Mouse (Mus musculus): Measurements from ENCODE around the gene Cttnbp2nl. TPM values are rescaled to one million over a fixed set of nuclear protein-coding genes. Genes with fewer than 3 reads are reported as not detected.

The Cttnbp2nl gene
- 1 to 10 TPM; 4.1 to 4.4 TPM for total RNA-seq (2021)
- long read RNA-seq, experiment 1, full-length matches to known transcripts = 1 of 5 reads
- long read RNA-seq, experiment 1, partial matches to known transcripts = 0 of 5 reads
- long read RNA-seq, experiment 1, other reads (novel, unspliced or antisense) = 4 of 5 reads
- long read RNA-seq, experiment 2, full-length matches to known transcripts = 2 of 6 reads
- long read RNA-seq, experiment 2, partial matches to known transcripts = 0 of 6 reads
- long read RNA-seq, experiment 2, other reads (novel, unspliced or antisense) = 4 of 6 reads

DNA sequence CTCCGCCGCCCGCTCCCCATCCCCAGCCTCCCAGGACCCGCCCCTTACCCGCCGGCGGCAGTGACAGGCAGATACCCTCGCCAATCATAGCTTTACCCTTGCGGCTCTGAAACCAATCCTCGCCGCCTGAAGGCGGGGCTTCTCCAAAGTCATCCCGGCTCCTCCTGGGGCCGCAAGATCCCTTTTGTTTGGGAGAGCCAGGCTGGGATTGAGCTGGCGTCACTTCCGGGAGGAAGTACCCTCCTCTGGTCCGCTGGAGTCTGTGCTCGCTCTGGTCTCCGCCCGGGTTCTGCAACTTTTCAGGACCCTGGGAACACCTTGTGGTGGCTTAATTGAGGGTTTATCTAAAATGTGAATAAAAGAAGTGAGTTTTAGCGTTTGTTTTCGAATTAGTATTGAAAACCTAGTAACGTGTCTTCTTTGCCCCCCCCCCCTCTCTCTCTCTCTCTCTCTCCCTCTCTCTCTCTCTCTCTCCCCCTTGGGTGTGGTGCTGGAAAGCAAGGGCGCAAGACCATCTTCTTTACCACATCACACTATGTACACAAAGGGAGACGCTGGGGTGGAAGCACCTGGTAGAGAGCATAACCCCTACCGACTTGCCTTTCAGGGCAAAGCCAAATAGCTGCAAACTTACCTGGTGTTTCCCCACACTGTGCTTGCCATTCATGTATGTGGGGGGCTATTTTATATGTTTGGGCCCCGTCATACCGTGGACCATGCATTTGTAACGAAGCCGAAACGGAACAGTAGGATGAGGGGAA lies at the start of gene Cttnbp2nl:
Gene Cttnbp2nl (minus strand): TSS at position 210 of the 761 bp plus-strand sequence.
- peak; percentile 97 to 99 for DNase-seq
- intact Hi-C loops (cut with DNase I) = loop anchor here (10.0 kb wide), 1 partner anchor 268 kb away; the partner anchor contains the start of genes Fam19a3, Ppm1j and Rhoc

DNA sequence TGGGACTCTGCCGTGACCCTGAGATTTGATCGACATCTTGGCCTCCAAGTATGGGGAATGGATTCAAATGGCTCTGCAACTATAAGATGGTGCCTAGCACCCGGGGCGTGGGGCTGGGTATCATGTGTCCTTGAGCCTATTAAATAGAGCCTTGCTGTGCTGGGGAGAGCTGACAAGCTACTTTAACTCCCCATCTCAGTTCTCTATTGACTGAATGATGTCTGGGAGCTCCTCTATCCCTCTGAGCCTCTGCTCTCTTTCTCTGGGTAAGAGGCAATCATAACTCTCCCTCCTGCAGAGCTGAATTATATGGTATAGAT lies 47.3 kb upstream of the Cttnbp2nl start:
- DNase-seq = no peak
- intact Hi-C loops (cut with DNase I) = no loop called here

DNA sequence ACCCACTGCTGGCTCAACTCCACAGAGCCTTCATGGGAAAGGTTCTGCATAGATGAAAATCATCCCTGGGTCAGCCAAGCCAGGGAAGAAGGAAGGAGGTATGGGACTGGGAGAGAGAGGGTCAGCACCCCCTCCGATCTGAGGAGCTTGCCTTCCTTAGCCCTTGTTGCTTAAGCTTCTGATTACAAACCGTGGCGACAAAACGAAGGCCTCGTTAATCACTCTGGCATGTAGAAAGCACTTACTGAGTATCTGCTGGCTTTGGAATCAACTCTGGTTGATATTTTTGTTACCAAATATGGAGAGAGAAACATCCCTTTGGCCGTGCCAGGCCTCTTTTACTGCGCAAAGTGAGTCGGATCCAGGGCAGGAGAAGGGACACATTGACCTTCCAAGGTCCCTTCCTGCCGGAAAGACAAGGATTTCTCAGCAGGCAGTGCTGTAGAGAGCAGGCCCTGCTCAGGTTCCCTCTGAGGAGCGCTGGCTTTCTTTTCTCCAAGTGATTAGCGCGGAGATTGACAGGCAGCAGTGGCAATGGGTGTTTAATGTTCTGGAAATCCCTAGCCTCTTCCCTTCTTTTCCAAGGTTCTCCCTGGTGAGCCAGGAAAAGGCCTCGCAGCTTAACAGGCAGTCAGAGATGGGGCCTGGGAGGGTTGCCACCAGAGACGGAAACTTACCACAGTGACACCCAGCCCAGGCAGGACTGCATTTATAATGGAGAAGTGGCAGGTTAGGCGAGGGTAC lies 46.8 kb upstream of the Cttnbp2nl start:
- intact Hi-C loops (cut with DNase I) = no loop called here
- no peak for DNase-seq

DNA sequence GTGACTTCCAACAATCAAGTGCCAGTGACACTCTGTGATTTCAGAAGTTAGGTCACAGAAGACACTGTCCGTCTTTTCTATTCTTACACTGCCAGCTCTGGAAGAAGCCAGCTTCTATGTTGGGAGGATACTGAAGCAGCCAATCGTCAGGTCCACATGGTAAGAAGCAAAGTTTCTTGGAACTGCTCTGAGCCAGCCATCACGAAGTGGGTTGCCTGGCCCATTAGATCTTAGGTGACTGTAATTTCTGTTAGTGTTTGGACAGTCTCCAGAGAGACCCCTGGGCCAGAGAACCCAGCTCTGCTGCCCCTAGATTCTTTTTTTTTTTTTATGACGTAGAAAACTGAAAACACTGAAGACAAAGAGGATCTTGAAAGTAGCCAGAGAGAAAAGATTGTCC lies 44.6 kb upstream of the Cttnbp2nl start:
- intact Hi-C loops (cut with DNase I) = no loop called here

DNA sequence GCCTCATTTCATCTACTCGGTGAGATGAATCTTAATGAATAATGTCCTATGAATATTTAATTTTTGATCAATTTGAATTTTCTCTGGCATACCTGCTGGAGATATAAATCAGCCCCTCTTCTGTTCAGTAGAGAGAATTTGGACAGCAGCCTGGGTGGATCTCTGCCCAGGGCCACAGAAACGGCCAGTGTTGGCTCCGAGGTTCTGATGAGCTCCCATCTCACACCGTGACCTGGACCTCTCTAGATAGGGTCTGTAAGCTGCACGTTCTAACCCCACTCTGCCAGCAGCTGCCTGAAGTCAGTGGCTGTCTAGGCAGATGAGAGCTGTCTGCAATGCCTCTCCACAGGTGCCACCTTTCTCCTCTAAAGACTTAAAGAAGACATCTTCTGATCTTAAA lies 42.1 kb upstream of the Cttnbp2nl start:
- intact Hi-C loops (cut with DNase I) = no loop called here

More for the DNA sequence above, 44.6 kb upstream of the Cttnbp2nl start:
- DNase-seq = no peak

DNA sequence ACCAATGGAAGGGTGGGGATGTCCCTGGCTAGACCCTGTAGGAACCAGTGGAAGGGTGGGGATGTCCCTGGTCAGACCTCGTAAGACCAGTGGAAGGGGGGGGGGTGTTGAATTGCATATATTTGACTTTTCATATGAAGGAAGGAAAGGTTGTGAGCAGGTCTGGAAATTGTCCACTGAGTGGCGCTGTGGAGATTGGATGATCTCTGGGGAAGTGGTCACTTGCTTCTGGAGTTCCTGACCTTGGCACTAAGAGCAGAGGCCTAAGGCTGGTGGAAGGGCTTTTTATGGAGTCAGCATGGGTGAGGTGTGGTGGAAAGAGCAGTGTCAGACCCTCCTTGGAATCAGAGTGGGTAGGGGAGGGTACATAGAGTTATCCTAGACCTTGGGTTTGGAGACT lies 41.5 kb upstream of the Cttnbp2nl start:
- no peak for DNase-seq
- intact Hi-C loops (cut with DNase I) = loop anchor here (5.0 kb wide), 1 partner anchor 73 kb away; no protein-coding TSS in a partner anchor

More for the DNA sequence above, 42.1 kb upstream of the Cttnbp2nl start:
- no peak for DNase-seq

DNA sequence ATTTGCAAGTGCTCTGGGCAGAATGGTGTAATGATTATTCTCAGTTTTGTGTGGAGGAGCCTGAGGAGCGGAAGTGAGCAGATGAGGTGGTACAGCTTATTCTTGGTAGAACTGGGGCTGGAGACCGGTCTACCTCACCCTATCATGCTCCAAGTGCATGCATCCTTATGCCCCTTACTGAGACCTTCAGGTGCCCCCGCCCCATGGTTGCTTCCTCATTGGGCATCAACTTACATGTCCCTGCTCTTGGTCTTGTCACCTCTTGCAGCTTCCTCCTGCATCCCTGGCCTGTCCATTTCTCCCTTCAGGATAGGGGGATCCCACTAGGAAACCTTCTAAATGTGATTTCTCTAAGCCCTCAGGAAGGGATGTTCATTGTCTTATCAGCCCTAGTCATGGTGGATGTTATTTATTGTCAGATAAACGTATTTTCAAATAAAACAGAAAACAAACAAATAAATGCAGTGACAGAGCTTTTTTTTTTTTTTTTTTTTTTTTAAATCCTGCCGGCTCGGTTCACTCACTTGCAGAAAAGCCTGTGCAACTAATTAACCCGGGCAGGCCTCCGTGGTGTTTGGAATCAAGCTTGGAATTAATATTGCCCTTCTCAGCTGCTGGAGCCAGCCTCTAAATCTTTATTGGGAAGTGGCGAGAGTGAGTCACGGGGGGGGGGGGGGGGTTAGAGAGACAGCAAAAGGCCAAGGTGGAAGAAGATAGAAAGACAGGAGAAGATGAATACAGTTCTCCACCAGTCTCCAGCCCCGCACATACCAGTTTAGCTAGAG lies 40.0 kb upstream of the Cttnbp2nl start:
- no peak for DNase-seq
- intact Hi-C loops (cut with DNase I) = loop anchor here (5.0 kb wide), 1 partner anchor 74 kb away; no protein-coding TSS in a partner anchor

DNA sequence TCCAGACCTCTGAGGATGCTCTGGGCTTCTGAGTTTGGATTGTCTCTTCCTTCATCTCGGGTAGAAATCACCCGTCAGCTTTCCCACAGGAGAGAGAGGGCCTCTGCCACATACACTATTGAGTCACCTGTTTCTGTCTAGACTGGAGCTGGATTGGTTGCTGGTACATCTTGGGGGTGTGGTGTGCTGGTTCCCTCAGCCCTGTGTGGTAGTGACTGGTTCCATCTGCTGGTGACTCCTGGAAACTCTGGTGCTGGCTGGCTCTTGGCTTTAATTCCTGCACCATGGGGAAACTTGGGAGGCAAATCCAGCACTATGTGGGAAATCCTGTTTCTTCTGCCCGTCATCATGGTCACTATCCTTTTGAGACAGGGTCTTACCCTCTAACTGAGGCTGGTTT lies 38.0 kb upstream of the Cttnbp2nl start:
- intact Hi-C loops (cut with DNase I) = loop anchor here (5.0 kb wide), 1 partner anchor 76 kb away; no protein-coding TSS in a partner anchor
- DNase-seq = no peak

DNA sequence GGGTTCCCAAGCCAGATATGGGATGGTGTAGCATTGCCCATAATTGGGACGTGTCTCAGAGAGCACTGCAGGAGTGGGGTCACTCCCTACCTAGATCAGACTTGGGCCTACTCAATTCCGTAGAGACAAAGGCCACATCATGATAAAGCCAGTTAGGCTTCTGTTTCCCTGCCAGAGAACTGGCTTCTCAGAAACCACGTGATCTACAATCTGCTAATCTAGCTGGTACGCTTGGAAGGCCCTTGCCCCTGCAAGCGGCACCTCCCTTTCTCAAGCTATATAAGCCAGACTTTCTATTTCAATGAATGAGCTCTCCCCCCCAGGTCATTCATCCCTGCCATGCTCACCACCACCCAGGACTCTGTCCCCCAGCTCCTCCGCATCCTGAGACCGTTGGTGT lies 37.2 kb upstream of the Cttnbp2nl start:
- intact Hi-C loops (cut with DNase I) = loop anchor here (5.0 kb wide), 1 partner anchor 77 kb away; no protein-coding TSS in a partner anchor
- no peak for DNase-seq

DNA sequence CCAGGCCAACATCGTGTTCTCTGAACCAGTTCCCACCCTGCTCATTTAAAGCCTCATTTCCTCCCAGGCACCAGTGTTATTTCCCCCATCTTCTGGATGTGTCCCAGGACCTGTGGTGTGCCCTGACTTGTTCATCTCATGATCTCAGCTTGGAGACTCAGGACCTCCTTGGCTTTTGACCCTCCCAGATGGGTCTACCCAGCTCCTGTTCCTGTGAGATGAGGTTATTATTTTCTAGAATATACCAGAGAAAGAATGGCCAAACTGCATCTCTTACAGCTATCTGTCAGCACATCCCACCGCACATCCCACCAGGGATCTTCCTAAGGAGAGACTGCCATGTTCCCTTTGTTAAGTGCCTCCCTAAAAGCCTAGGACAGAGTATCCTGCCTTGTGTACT lies 35.7 kb upstream of the Cttnbp2nl start:
- no peak for DNase-seq
- intact Hi-C loops (cut with DNase I) = no loop called here

DNA sequence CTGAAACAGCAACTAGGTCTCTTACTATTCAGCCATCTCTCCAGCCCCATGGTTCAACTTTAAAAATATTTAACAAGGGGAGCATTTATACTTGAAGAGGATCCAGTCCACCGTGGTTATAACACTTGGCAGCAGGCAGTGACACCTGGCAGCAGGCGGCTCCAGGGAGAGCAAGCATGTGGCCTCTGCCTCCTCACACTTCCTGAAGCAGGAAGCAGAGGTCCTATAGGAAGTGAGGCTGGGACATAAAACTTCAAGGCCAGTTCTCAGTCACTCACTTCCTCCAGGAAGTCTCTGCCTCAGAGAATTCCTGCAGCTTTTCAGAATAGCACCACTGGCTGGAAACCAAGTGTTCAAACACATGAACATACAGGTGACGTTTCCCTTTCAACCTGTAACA lies 34.4 kb upstream of the Cttnbp2nl start:
- no peak for DNase-seq
- intact Hi-C loops (cut with DNase I) = no loop called here

DNA sequence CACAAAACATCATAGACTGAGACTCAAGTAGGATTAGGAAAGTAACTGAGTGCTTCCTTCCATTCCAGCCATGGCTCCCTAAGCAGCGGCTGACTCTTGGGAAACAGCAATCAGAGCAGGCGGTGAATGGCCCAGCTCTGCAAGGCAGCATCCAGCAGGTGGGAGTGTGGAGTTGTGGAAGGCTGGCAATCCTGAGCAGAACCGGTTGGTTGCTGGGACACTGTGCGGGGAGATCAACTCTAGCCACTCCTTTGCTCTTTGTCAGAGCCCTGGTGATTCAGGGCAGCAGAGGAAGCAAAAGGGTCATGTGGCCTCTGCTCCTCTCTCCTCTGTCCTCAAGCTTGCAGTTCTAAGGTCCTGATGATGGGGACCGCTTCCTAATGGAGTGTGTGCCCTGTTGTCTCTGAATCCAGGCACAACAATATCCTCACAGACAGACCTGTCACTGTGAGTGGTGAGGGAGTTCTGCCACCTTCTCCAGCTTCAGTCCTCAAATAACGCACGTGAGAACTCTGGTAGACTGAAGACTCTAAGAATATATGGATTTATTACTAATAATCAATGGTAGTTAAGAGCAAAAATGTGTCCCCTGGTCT lies 25.4 kb upstream of the Cttnbp2nl start:
- intact Hi-C loops (cut with DNase I) = loop anchor here (5.0 kb wide), 1 partner anchor 84 kb away; no protein-coding TSS in a partner anchor
- peak; percentile 53 for DNase-seq

DNA sequence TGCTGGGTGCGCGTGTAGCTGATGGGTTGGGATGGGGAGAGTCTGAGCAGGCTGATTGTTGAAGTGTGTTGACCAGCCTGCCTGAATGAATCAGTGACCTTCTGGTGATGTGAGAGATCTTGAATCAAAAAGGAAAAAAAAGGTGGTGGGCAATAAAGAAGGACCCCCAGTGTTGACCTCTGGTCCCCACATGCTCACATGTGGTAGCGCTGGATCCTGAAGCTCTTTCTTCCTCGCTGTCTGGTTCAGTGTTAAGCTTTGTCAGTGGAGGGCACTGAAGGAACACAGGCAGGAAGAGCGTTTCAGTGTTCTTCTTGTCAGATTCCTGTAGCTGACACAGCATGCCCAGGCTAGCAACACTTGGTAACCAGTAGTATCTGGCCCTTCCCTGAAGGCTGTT lies 22.9 kb upstream of the Cttnbp2nl start:
- DNase-seq = no peak
- intact Hi-C loops (cut with DNase I) = loop anchor here (5.0 kb wide), 1 partner anchor 87 kb away; no protein-coding TSS in a partner anchor

DNA sequence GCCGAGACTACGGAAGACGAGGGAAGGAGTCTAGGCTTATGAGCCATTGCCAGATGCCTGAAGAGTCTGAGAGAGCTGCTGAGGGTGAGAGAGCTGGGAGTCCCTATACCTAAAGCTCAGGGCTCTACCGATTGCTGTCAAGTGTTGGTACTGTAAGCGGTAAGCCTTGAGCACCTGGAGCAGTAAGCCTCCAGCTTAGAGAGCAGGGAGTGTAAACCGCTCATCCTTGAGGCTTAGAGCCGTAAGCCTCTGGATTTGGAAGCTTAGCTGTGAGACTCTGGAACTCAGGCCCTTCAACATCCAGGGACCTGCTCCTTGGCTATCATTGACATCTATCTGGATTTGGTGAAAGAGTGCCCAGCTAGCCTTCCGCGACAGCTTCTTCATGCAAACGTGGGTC lies 19.6 kb upstream of the Cttnbp2nl start:
- DNase-seq = no peak
- intact Hi-C loops (cut with DNase I) = no loop called here

DNA sequence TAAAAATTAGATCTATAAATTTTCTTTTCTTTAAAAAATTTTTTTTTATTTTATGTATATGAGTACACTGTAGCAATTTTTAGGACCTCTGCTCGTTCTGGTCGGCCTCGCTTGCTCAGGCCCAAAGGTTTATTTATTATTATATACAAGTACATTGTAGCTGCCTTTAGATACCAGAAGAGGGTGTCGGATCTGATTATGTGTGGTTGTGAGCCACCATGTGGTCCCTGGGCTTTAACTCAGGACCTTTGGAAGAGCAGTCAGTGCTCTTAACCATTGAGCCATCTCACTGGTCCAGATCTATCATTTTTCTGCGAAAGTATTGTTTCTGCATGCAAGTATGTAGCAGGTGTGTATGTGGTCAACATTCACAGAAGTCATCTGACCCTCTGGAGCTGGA lies 18.3 kb upstream of the Cttnbp2nl start:
- DNase-seq = no peak
- intact Hi-C loops (cut with DNase I) = no loop called here

DNA sequence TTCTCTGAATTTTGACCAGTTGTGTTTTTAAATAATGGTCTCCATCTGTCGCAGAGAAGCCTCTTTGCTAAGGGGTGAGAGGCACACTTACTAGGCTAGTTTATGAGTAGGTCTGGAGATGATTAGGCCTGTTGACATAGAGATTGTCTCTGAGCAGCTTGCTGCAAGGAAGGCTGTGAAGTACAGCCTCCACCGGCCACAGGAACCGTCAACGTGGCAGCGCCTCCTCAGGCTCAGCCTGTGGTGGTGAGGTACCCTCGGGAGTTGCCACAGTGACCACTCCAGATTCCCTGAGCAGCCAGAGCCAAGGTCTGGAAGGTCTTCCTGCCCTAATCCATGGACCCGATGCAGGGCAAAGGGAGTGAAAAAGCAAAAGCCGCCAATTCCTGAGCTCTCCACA lies 17.6 kb upstream of the Cttnbp2nl start:
- intact Hi-C loops (cut with DNase I) = no loop called here
- no peak for DNase-seq

DNA sequence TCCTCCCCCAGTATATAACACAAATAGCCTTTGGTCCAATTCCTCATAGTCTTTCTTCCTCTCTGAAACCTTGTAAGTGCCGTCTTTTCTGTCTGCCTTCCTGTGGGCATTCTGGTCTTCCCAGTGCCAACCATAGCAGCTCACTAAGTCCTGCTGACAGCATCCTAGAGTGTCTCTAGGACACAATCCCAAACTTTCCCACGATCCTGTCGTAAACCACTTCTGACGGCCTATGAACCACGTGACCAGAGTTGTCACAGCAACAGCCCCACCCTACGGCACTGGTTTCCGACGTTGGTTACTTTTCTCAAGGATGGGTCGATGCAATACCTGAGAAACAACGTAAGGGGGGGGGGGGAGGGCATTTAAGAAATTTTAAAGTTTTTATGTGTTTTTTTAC lies 13.6 kb upstream of the Cttnbp2nl start, which contains the start of gene 4930564D02Rik:
Gene 4930564D02Rik (plus strand): TSS at position 301 of the 400 bp plus-strand sequence.
- intact Hi-C loops (cut with DNase I) = no loop called here
- DNase-seq = no peak

DNA sequence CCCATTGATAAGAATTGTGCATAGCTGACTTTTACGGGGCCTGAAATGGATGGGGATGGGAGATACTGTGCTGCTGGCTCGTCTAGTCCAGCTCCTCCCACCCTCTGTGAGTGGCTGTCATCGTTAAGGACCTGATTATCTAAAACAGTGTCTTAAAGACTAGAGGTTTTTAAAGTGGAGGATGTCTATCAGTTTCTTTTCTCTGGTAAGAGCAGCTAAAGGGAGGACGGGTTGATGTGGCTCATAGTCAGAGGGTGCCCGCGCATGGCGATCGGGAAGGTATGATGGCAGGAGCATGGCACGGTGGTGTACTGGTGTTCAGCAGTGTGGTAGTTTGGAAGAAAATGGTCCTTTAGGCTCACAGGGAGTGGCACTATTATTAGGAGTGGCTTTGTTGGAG lies 9.7 kb upstream of the Cttnbp2nl start:
- no peak for DNase-seq
- intact Hi-C loops (cut with DNase I) = no loop called here

DNA sequence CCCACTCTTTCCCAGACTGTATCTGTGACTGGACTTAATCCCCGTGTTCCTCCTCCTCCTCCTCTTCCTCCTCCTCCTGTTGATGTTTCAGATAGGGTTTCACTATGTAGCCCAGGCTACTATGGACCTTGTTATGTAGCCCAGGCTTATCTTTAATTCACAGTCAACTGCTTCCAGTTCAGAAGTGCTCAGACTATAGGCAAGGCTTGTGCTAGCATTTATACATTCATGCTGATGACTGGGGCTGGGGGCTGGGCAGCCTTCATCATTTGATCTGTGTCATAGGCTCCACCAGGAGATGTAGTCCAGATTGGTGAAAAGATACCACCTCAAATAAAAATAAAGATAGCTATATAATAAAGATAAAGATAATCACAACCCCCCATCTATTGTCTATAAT lies 9.0 kb upstream of the Cttnbp2nl start:
- intact Hi-C loops (cut with DNase I) = no loop called here
- DNase-seq = no peak

DNA sequence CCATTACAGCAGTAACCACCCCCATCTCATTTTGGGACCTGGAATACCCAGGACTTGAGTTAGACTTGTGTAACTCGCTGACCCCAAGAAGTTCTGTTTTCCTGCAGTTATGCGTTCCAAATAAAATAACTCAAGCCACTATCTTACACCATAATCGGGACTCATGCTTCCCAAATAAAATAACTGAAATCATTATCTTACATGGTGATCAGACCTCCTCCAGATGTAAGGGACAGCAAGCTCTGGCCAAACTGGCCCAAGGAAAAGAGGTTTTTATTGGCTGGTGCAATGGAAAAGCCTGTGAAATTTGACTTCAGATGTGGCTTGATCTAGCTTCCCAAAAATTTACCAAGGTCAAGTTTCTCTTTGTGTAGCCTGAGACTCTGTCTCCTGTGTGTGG lies 8.6 kb upstream of the Cttnbp2nl start:
- intact Hi-C loops (cut with DNase I) = no loop called here

More for the DNA sequence above, 8.6 kb upstream of the Cttnbp2nl start:
- DNase-seq = no peak

All from gastrocnemius, postnatal 36 days (tissue).